Mouse (Mus musculus) heart, embryonic 14.5 days (tissue): ENCODE data around the gene Gm21834. TPM values are rescaled to one million over a fixed set of nuclear protein-coding genes. Genes with fewer than 3 reads are reported as not detected.

Source experiments
- polyA plus RNA-seq: library from polyadenylated mRNA; unstranded; fragments of >200 nt; fragmentation: Nextera tagmentation; extraction: Ambion mirVana; gene quantifications from 2 replicates; pipeline ENCODE4 v1.2.1, GENCODE M21; 2014

Gene Gm21834
- polyA plus RNA-seq, 1 experiment from 2014 or later, result not detected

Other genes starting within 250 kb of the Gm21834 start
- not detected in 2 replicates for gene Vmn2r120, start 196.7 kb downstream of the Gm21834 start, polyA plus RNA-seq
- not detected in 2 replicates for gene Cntnap5c, start 27.4 kb upstream of the Gm21834 start, polyA plus RNA-seq